Mouse (Mus musculus) limb, embryonic 15.5 days (tissue): ENCODE measurements around the gene Gm10135. TPM values are rescaled to one million over a fixed set of nuclear protein-coding genes. Genes with fewer than 3 reads are reported as not detected.
"Not testable (repeated sequence)": the region's sequence is repeated elsewhere in the genome, so short reads cannot be mapped to it uniquely, and the experiment has no call there.

ENCODE experiments used
- ATAC-seq: fragments of 200-750 bp; cut with Nextera tagmentation; 2 replicates; pipeline ENCODE4 v1.8.0; 2017; ENCODE audit warnings: low read depth, moderate TSS enrichment; ENCODE audit not compliant: insufficient number of reproducible peaks, low FRiP score, low TSS enrichment
- H3K27ac ChIP-seq: fragments of 300-500 bp; sonication (generic); 2 replicates; pipeline ENCODE4 v1.5.1; 2015; ENCODE audit warnings: moderate library complexity, mild to moderate bottlenecking, inconsistent platforms
- H3K27me3 ChIP-seq: fragments of 300-500 bp; sonication (generic); 2 replicates; pipeline ENCODE4 v1.6.1; 2015; ENCODE audit warnings: inconsistent platforms
- H3K36me3 ChIP-seq: fragments of 300-500 bp; sonication (generic); 2 replicates; pipeline ENCODE4 v1.6.1; 2015; ENCODE audit warnings: inconsistent platforms
- H3K4me1 ChIP-seq: fragments of 300-500 bp; sonication (generic); 2 replicates; pipeline ENCODE4 v1.6.1; 2015; ENCODE audit warnings: inconsistent platforms
- H3K4me2 ChIP-seq: fragments of 300-500 bp; sonication (generic); 2 replicates; pipeline ENCODE4 v1.6.1; 2015; ENCODE audit warnings: mild to moderate bottlenecking, inconsistent platforms
- H3K4me3 ChIP-seq: fragments of 300-500 bp; sonication (generic); 2 replicates; pipeline ENCODE4 v1.5.1; 2015; ENCODE audit warnings: mild to moderate bottlenecking, inconsistent platforms
- H3K9ac ChIP-seq: fragments of 300-500 bp; sonication (generic); 2 replicates; pipeline ENCODE4 v1.6.1; 2015; ENCODE audit warnings: inconsistent platforms
- H3K9me3 ChIP-seq: fragments of 300-500 bp; sonication (generic); 2 replicates; pipeline ENCODE4 v1.6.1; 2016; ENCODE audit warnings: inconsistent platforms
- WGBS: fragments of 180-500 bp; shearing (Covaris S2); methylation state at CpG from one replicate; pipeline ENCODE4 v1.1.7; 2015; 5-methylcytosine and 5-hydroxymethylcytosine counted together
- polyA plus RNA-seq: library from polyadenylated mRNA; unstranded; fragments of >200 nt; fragmentation: Nextera tagmentation; extraction: Ambion mirVana; gene quantifications from 2 replicates; pipeline ENCODE4 v1.2.1, GENCODE M21; 2015

The Gm10135 gene
- polyA plus RNA-seq, 1 experiment from 2014 or later = not detected

GRCm38 (mm10) chr5:72953996-72954604 is 20.4 kb downstream of the Gm10135 start:
- H3K27me3 ChIP-seq = no peaks in the 10 kb centered on the region
- peaks cover 16% of the 10 kb centered on the region for H3K36me3 ChIP-seq
- 55% methylated on average over 3 of the region's 3 CpGs for WGBS
- no peak overlapping the region for H3K4me2 ChIP-seq
- no peaks in the 10 kb centered on the region for H3K4me1 ChIP-seq
- H3K27ac ChIP-seq = no peak overlapping the region
- ATAC-seq = no peak
- H3K9me3 ChIP-seq = no peaks in the 10 kb centered on the region
- no peak overlapping the region for H3K9ac ChIP-seq
- no peak overlapping the region for H3K4me3 ChIP-seq

DNA sequence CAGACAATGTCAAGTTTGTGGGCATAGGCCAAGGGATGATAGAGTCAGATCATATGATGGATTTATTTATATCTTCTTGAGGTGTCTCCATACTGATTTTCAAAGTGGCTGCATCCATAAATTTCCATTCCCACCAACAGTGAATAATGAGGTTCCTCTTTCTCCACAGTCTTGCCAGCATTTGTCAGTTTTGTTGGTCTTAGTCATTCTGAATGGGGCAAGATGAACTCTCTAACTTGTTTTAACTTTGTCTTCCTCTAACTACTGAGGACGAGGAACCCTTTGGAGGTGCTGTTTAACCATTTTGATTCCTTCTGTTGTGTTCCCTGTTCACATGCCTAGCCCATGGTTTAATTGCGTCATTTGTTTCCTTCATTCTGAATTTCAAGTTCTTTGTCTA is 24.2 kb downstream of the Gm10135 start:
- WGBS = 91% methylated on average over 2 of the region's 2 CpGs
- Histone ChIP-seq H3K9ac (no peak overlapping the region), H3K4me2 (no peak overlapping the region), H3K4me3 (no peak overlapping the region), H3K27ac (no peak overlapping the region), H3K4me1 (no peaks in the 10 kb centered on the region), H3K27me3 (no peaks in the 10 kb centered on the region), H3K9me3 (no peaks in the 10 kb centered on the region), H3K36me3 (0 out of 2 replicates have a peak, but pooled peaks cover 12% of the 10 kb centered on the region)
- no peak for ATAC-seq

DNA sequence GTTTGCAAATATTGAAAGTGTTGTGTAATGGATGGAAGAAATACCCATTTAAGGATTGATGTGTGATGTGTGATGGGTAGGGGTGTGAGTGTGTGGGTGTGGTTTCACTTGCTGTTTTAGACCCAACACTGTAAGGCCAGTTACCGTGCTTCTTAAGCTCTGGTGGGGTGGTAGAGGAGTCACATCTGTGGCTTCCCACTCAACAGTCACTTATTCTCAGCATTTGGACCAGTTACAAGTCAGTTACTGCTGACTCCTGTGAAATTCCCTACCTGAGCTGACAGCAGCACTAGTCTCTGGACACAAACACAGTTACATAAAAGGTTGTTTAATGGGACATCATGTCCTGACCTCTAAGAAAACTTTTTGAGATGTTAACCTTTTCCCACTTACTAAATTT is 26.4 kb downstream of the Gm10135 start:
- H3K4me2 ChIP-seq = no peak overlapping the region
- WGBS = 48% methylated on average over 1 of the region's 1 CpGs
- H3K4me3 ChIP-seq = no peak overlapping the region
- no peak overlapping the region for H3K9ac ChIP-seq
- H3K36me3 ChIP-seq = 0 out of 2 replicates have a peak, but pooled peaks cover 12% of the 10 kb centered on the region
- ATAC-seq = no peak
- no peaks in the 10 kb centered on the region for H3K27me3 ChIP-seq
- H3K27ac ChIP-seq = no peak overlapping the region
- H3K9me3 ChIP-seq = no peaks in the 10 kb centered on the region
- H3K4me1 ChIP-seq = no peaks in the 10 kb centered on the region

- Histone ChIP-seq H3K4me2 (no peak overlapping the region), H3K4me1 (no peaks in the 10 kb centered on the region), H3K9ac (no peak overlapping the region), H3K27me3 (no peaks in the 10 kb centered on the region), H3K4me3 (no peak overlapping the region), H3K9me3 (no peaks in the 10 kb centered on the region), H3K27ac (no peak overlapping the region), H3K36me3 (0 out of 2 replicates have a peak, but pooled peaks cover 4% of the 10 kb centered on the region)
- no peak for ATAC-seq
- 90% methylated on average over 5 of the region's 5 CpGs for WGBS
These were observed 33.5 kb downstream of the Gm10135 start for GRCm38 (mm10) chr5:72940906-72941432.

- no peak overlapping the region for H3K4me2 ChIP-seq
- no peaks in the 10 kb centered on the region for H3K4me1 ChIP-seq
- 94% methylated on average over 2 of the region's 2 CpGs for WGBS
- H3K4me3 ChIP-seq = no peak overlapping the region
- H3K9me3 ChIP-seq = no peaks in the 10 kb centered on the region
- ATAC-seq = no peak
- H3K36me3 ChIP-seq = 0 out of 2 replicates have a peak, but pooled peaks cover 4% of the 10 kb centered on the region
- no peaks in the 10 kb centered on the region for H3K27me3 ChIP-seq
- no peak overlapping the region for H3K27ac ChIP-seq
- no peak overlapping the region for H3K9ac ChIP-seq
These were observed 35.2 kb downstream of the Gm10135 start for GRCm38 (mm10) chr5:72939311-72939710.

- H3K9me3 ChIP-seq, H3K4me1 ChIP-seq, H3K9ac ChIP-seq, H3K27me3 ChIP-seq, H3K36me3 ChIP-seq, H3K4me3 ChIP-seq, H3K4me2 ChIP-seq, H3K27ac ChIP-seq, ATAC-seq: not testable (repeated sequence)
- 92% methylated on average over 3 of the region's 3 CpGs for WGBS
These were observed 36.1 kb downstream of the Gm10135 start for GRCm38 (mm10) chr5:72938421-72938820.

DNA sequence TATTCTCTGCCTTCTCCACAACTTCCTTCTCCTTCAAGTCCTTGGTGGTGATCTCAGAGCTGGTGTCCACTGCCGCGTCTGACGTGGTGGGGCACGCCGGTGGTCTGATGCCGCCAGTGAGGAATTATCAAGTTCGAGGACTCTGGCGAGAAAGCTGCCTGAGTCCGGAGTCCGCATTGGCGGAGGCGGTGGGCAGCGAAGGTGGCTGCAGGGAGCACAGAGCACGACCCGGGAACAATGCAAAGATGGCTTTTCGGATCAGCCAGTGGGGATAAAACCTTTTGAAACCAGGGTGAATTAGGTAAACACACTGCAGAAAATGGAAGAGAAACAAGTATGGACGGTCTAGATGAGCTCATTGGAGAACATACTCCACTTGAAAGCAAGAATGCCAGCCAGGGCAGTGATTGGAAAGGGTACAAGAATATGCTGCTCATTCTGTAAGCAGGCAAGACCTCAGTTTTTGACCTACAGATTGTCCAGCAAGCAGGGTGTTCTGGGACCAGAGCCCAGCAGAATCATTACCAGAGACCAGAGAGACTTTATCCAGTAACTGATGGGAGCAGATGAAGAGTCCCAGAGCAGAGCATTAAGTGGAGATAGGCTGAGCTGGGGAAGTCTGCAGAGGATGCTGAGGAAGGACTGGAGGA is 41.4 kb downstream of the Gm10135 start:
- WGBS = 95% methylated on average over 17 of the region's 17 CpGs
- ATAC-seq = no peak
- Histone ChIP-seq H3K4me3 (no peak overlapping the region), H3K4me2 (no peak overlapping the region), H3K27me3 (no peaks in the 10 kb centered on the region), H3K9ac (no peak overlapping the region), H3K27ac (no peak overlapping the region), H3K36me3 (peaks cover 7% of the 10 kb centered on the region; the same call in 1 of the 2 replicates), H3K4me1 (no peaks in the 10 kb centered on the region), H3K9me3 (no peaks in the 10 kb centered on the region)

DNA sequence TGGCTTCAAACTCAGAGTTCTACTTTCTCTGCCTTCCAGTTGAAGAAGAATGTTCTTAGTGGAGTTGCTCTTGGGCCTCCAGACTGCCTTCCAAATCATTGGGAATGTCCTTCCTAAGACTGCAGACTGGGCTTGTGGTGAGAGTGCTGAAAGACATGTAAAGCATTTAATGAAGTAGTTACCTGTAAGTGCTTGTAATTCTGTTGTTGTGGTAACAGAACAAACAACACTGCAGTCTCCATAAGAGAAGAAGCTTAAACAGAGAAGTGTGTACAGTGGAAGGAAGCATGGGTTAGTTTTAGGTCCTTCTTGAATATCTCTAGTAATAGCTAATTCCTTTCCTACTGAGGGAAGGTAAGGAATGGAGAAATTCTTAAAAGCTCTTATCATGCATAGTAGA is 47.4 kb downstream of the Gm10135 start:
- no peak overlapping the region for H3K4me3 ChIP-seq
- H3K27ac ChIP-seq = no peak overlapping the region

GRCm38 (mm10) chr5:72922796-72923195 is 51.7 kb downstream of the Gm10135 start:
- H3K27ac ChIP-seq = no peak overlapping the region
- 86% methylated on average over 3 of the region's 3 CpGs for WGBS
- no peaks in the 10 kb centered on the region for H3K27me3 ChIP-seq
- H3K4me2 ChIP-seq = no peak overlapping the region
- ATAC-seq = no peak
- no peaks in the 10 kb centered on the region; the same call in 1 of the 2 replicates for H3K4me1 ChIP-seq
- H3K9ac ChIP-seq = no peak overlapping the region
- no peaks in the 10 kb centered on the region for H3K9me3 ChIP-seq
- H3K4me3 ChIP-seq = no peak overlapping the region
- H3K36me3 ChIP-seq = no peaks in the 10 kb centered on the region

More for the DNA sequence above, 47.4 kb downstream of the Gm10135 start:
- Histone ChIP-seq H3K4me1 (no peaks in the 10 kb centered on the region), H3K27me3 (no peaks in the 10 kb centered on the region), H3K4me2 (no peak overlapping the region), H3K9ac (no peak overlapping the region), H3K9me3 (no peaks in the 10 kb centered on the region), H3K36me3 (no peaks in the 10 kb centered on the region)
- ATAC-seq = no peak

- H3K4me1 ChIP-seq = peaks cover 12% of the 10 kb centered on the region
- H3K4me2 ChIP-seq = no peak overlapping the region
- H3K4me3 ChIP-seq = no peak overlapping the region
- no peak overlapping the region for H3K9ac ChIP-seq
- H3K27me3 ChIP-seq = no peaks in the 10 kb centered on the region
- WGBS = 86% methylated on average over 8 of the region's 8 CpGs
- no peak for ATAC-seq
- no peaks in the 10 kb centered on the region for H3K36me3 ChIP-seq
- H3K27ac ChIP-seq = no peak overlapping the region
- no peaks in the 10 kb centered on the region for H3K9me3 ChIP-seq
These were observed 53.3 kb downstream of the Gm10135 start for GRCm38 (mm10) chr5:72921171-72921570.

DNA sequence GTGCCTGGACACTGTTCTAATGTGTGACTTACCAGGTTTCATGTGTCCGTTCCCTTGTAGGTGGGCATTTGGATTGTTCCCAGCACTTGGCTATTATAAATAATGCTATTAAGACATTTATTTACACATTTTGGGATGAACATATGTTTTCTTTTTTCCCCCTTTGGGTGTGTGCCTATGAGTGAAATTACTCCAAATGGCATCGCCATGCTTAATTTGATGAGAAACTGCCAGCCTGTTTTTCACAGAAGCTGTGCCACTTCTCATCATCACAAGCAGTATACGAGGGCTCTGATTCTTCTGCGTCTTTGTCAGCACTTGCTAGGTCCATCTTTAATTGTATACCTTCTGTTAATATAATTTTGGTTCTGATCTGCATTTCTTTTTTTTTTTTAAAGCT is 54.1 kb downstream of the Gm10135 start:
- 89% methylated on average over 4 of the region's 4 CpGs for WGBS
- peaks cover 17% of the 10 kb centered on the region for H3K4me1 ChIP-seq
- H3K36me3 ChIP-seq = no peaks in the 10 kb centered on the region
- H3K27me3 ChIP-seq = no peaks in the 10 kb centered on the region
- no peak overlapping the region for H3K4me2 ChIP-seq
- no peak overlapping the region for H3K9ac ChIP-seq
- H3K9me3 ChIP-seq = no peaks in the 10 kb centered on the region
- H3K4me3 ChIP-seq = no peak overlapping the region
- H3K27ac ChIP-seq = no peak overlapping the region
- no peak for ATAC-seq

- WGBS = 43% methylated on average over 1 of the region's 1 CpGs
- Histone ChIP-seq H3K36me3 (no peaks in the 10 kb centered on the region), H3K27ac (no peak overlapping the region), H3K27me3 (no peaks in the 10 kb centered on the region), H3K4me2 (no peak overlapping the region; the same call in 1 of the 2 replicates), H3K9me3 (no peaks in the 10 kb centered on the region), H3K4me3 (no peak overlapping the region), H3K4me1 (peaks cover 25% of the 10 kb centered on the region), H3K9ac (no peak overlapping the region)
- no peak for ATAC-seq
These were observed 57.7 kb downstream of the Gm10135 start for GRCm38 (mm10) chr5:72916851-72917250.
